Mouse (Mus musculus) CH12F3 (cell line): ENCODE data around the gene Aatk.

Experiments
- in situ Hi-C: fragments of 300-500 bp; cut with MboI; formaldehyde crosslinking; loops from 2 replicates; pipeline ENCODE4 v1.14.3; 2020; ENCODE audit warnings: low sequenced_read_pairs

The Aatk gene

GRCm38 (mm10) chr11:119990658-119991337 lies 56.2 kb downstream of the Aatk start:
- in situ Hi-C loops: no loop called here

- in situ Hi-C loops: loop anchor here (5.0 kb wide), 1 partner anchor 72 kb away; no protein-coding TSS in a partner anchor
Measured at GRCm38 (mm10) chr11:119989115-119989564, 57.8 kb downstream of the Aatk start.

GRCm38 (mm10) chr11:119988391-119988790 lies 58.6 kb downstream of the Aatk start:
- in situ Hi-C loops: loop anchor here (5.0 kb wide), 1 partner anchor 71 kb away; no protein-coding TSS in a partner anchor

GRCm38 (mm10) chr11:119987876-119988275 lies 59.1 kb downstream of the Aatk start:
- in situ Hi-C loops: loop anchor here (5.0 kb wide), 1 partner anchor 71 kb away; no protein-coding TSS in a partner anchor

- in situ Hi-C loops: loop anchor here (5.0 kb wide), 1 partner anchor 70 kb away; no protein-coding TSS in a partner anchor
Measured at GRCm38 (mm10) chr11:119986751-119987425, 60.1 kb downstream of the Aatk start.

GRCm38 (mm10) chr11:119983151-119983550 lies 63.8 kb downstream of the Aatk start:
- in situ Hi-C loops: no loop called here

- in situ Hi-C loops: no loop called here
Measured at GRCm38 (mm10) chr11:119982236-119982635, 64.7 kb downstream of the Aatk start.

GRCm38 (mm10) chr11:119981769-119982168 lies 65.2 kb downstream of the Aatk start:
- in situ Hi-C loops: no loop called here

- in situ Hi-C loops: no loop called here
Measured at GRCm38 (mm10) chr11:119979596-119980385, 67.2 kb downstream of the Aatk start.

GRCm38 (mm10) chr11:119978701-119979100 lies 68.3 kb downstream of the Aatk start:
- in situ Hi-C loops: no loop called here

GRCm38 (mm10) chr11:119975739-119976501 lies 71.0 kb downstream of the Aatk start:
- in situ Hi-C loops: no loop called here

- in situ Hi-C loops: no loop called here
Measured at GRCm38 (mm10) chr11:119973789-119974188, 73.2 kb downstream of the Aatk start.

- in situ Hi-C loops: no loop called here
Measured at GRCm38 (mm10) chr11:119970021-119970851, 76.7 kb downstream of the Aatk start.

- in situ Hi-C loops: no loop called here
Measured at GRCm38 (mm10) chr11:119967892-119968291, 79.1 kb downstream of the Aatk start.

- in situ Hi-C loops: no loop called here
Measured at GRCm38 (mm10) chr11:119967401-119967800, 79.6 kb downstream of the Aatk start.

GRCm38 (mm10) chr11:119966294-119966693 lies 80.7 kb downstream of the Aatk start:
- in situ Hi-C loops: no loop called here

- in situ Hi-C loops: no loop called here
Measured at GRCm38 (mm10) chr11:119965053-119965452, 81.9 kb downstream of the Aatk start.

- in situ Hi-C loops: no loop called here
Measured at GRCm38 (mm10) chr11:119961511-119961910, 85.5 kb downstream of the Aatk start.

- in situ Hi-C loops: no loop called here
Measured at GRCm38 (mm10) chr11:119960671-119961070, 86.3 kb downstream of the Aatk start.

- in situ Hi-C loops: no loop called here
Measured at GRCm38 (mm10) chr11:119959714-119960113, 87.3 kb downstream of the Aatk start.
